Mouse (Mus musculus): Measurements from ENCODE around the gene Nphs1. TPM values are rescaled to one million over a fixed set of nuclear protein-coding genes. Genes with fewer than 3 reads are reported as not detected.
A peak's percentile ranks its signal among the peaks of the same experiment; 100 is the strongest.
"Not testable (repeated sequence)": the region's sequence is repeated elsewhere in the genome, so short reads cannot be mapped to it uniquely, and the experiment has no call there.

The Nphs1 gene
- polyA plus RNA-seq, 1 experiment from 2014 or later: 0.10 TPM

- Histone ChIP-seq H3K9me3 (replicated peaks; ENCODE audit: control insufficient read depth, low read length) (no peaks in the 10 kb centered on the region), H3K36me3 (ENCODE audit: control insufficient read depth, insufficient read depth, low read length) (no peaks in the 10 kb centered on the region), H3K9ac (ENCODE audit: low read length) (no peak overlapping the region), H3K27ac (ENCODE audit: low read depth, low read length) (no peak overlapping the region), H3K4me1 (ENCODE audit: control insufficient read depth, insufficient read depth, low read length) (no peaks in the 10 kb centered on the region), H3K4me3 (ENCODE audit: low read depth, low read length) (no peak overlapping the region), H3K27me3 (replicated peaks; ENCODE audit: control insufficient read depth, insufficient read depth, low read length) (peaks cover 69% of the 10 kb centered on the region), H3K4me2 (ENCODE audit: low read length) (no peak overlapping the region)
- DNase-seq (ENCODE audit: low spot score) (no peak), ATAC-seq (no peak)
- 15% methylated on average over 6 of the region's 6 CpGs for WGBS
Observed at GRCm38 (mm10) chr7:30464816-30465300, 6.7 kb downstream of the Nphs1 start.

- Histone ChIP-seq H3K9me3 (replicated peaks; ENCODE audit: control insufficient read depth, low read length) (no peaks in the 10 kb centered on the region), H3K27me3 (replicated peaks; ENCODE audit: control insufficient read depth, insufficient read depth, low read length) (peaks cover 11% of the 10 kb centered on the region), H3K27ac (ENCODE audit: low read depth, low read length) (no peak overlapping the region), H3K4me1 (ENCODE audit: control insufficient read depth, insufficient read depth, low read length) (no peaks in the 10 kb centered on the region), H3K4me2 (ENCODE audit: low read length) (no peak overlapping the region), H3K4me3 (ENCODE audit: low read depth, low read length) (no peak overlapping the region), H3K9ac (ENCODE audit: low read length) (no peak overlapping the region), H3K36me3 (ENCODE audit: control insufficient read depth, insufficient read depth, low read length) (no peaks in the 10 kb centered on the region)
- WGBS: 40% methylated on average over 5 of the region's 5 CpGs
- no peak for ATAC-seq
- DNase-seq (ENCODE audit: low spot score): peak; percentile 51
Observed at GRCm38 (mm10) chr7:30472411-30472810, 14.3 kb downstream of the Nphs1 start.

GRCm38 (mm10) chr7:30474999-30475398 is 16.9 kb downstream of the Nphs1 start:
- DNase-seq (ENCODE audit: low spot score) (no peak), ATAC-seq (no peak)
- Histone ChIP-seq H3K9me3 (replicated peaks; ENCODE audit: control insufficient read depth, low read length) (no peaks in the 10 kb centered on the region), H3K4me2 (ENCODE audit: low read length) (no peak overlapping the region), H3K27me3 (replicated peaks; ENCODE audit: control insufficient read depth, insufficient read depth, low read length) (0 out of 2 replicates have a peak, but pooled peaks cover 3% of the 10 kb centered on the region), H3K27ac (ENCODE audit: low read depth, low read length) (no peak overlapping the region), H3K4me3 (ENCODE audit: low read depth, low read length) (no peak overlapping the region), H3K4me1 (ENCODE audit: control insufficient read depth, insufficient read depth, low read length) (no peaks in the 10 kb centered on the region), H3K9ac (ENCODE audit: low read length) (no peak overlapping the region), H3K36me3 (ENCODE audit: control insufficient read depth, insufficient read depth, low read length) (no peaks in the 10 kb centered on the region)
- WGBS: 74% methylated on average over 4 of the region's 4 CpGs

GRCm38 (mm10) chr7:30476136-30476535 is 18.0 kb downstream of the Nphs1 start:
- H3K36me3 ChIP-seq (ENCODE audit: control insufficient read depth, insufficient read depth, low read length); H3K9me3 ChIP-seq (replicated peaks; ENCODE audit: control insufficient read depth, low read length); H3K27ac ChIP-seq (ENCODE audit: low read depth, low read length); H3K9ac ChIP-seq (ENCODE audit: low read length); H3K4me2 ChIP-seq (ENCODE audit: low read length); H3K4me1 ChIP-seq (ENCODE audit: control insufficient read depth, insufficient read depth, low read length); DNase-seq (ENCODE audit: low spot score); ATAC-seq; H3K4me3 ChIP-seq (ENCODE audit: low read depth, low read length); H3K27me3 ChIP-seq (replicated peaks; ENCODE audit: control insufficient read depth, insufficient read depth, low read length): not testable (repeated sequence)
- WGBS: 88% methylated on average over 6 of the region's 7 CpGs

- Histone ChIP-seq H3K9me3 (replicated peaks; ENCODE audit: control insufficient read depth, low read length) (no peaks in the 10 kb centered on the region), H3K4me1 (ENCODE audit: control insufficient read depth, insufficient read depth, low read length) (no peaks in the 10 kb centered on the region), H3K4me2 (ENCODE audit: low read length) (peak overlapping the region; percentile 45), H3K36me3 (ENCODE audit: control insufficient read depth, insufficient read depth, low read length) (no peaks in the 10 kb centered on the region), H3K27me3 (replicated peaks; ENCODE audit: control insufficient read depth, insufficient read depth, low read length) (0 out of 2 replicates have a peak, but pooled peaks cover 3% of the 10 kb centered on the region), H3K4me3 (ENCODE audit: low read depth, low read length) (peak overlapping the region; percentile 14), H3K9ac (ENCODE audit: low read length) (peak overlapping the region; percentile 13), H3K27ac (ENCODE audit: low read depth, low read length) (no peak overlapping the region)
- ATAC-seq (peak; percentile 48; the same call in 1 of the 2 replicates), DNase-seq (ENCODE audit: low spot score) (peak; percentile 64)
- 13% methylated on average over 26 of the region's 32 CpGs for WGBS
Observed at GRCm38 (mm10) chr7:30477415-30478381, 19.6 kb downstream of the Nphs1 start.

- Histone ChIP-seq H3K4me2 (ENCODE audit: low read length) (no peak overlapping the region), H3K4me1 (ENCODE audit: control insufficient read depth, insufficient read depth, low read length) (no peaks in the 10 kb centered on the region), H3K27me3 (replicated peaks; ENCODE audit: control insufficient read depth, insufficient read depth, low read length) (no peaks in the 10 kb centered on the region), H3K9ac (ENCODE audit: low read length) (no peak overlapping the region), H3K4me3 (ENCODE audit: low read depth, low read length) (no peak overlapping the region), H3K27ac (ENCODE audit: low read depth, low read length) (no peak overlapping the region), H3K36me3 (ENCODE audit: control insufficient read depth, insufficient read depth, low read length) (no peaks in the 10 kb centered on the region), H3K9me3 (replicated peaks; ENCODE audit: control insufficient read depth, low read length) (no peaks in the 10 kb centered on the region)
- DNase-seq (ENCODE audit: low spot score): peak; percentile 16
- 14% methylated on average over 8 of the region's 8 CpGs for WGBS
- no peak for ATAC-seq
Observed at GRCm38 (mm10) chr7:30484250-30484649, 26.1 kb downstream of the Nphs1 start.

GRCm38 (mm10) chr7:30490251-30490956 is 32.3 kb downstream of the Nphs1 start:
- Histone ChIP-seq H3K27ac (ENCODE audit: low read depth, low read length) (no peak overlapping the region), H3K9me3 (replicated peaks; ENCODE audit: control insufficient read depth, low read length) (no peaks in the 10 kb centered on the region), H3K27me3 (replicated peaks; ENCODE audit: control insufficient read depth, insufficient read depth, low read length) (no peaks in the 10 kb centered on the region), H3K36me3 (ENCODE audit: control insufficient read depth, insufficient read depth, low read length) (no peaks in the 10 kb centered on the region), H3K4me3 (ENCODE audit: low read depth, low read length) (no peak overlapping the region), H3K4me2 (ENCODE audit: low read length) (no peak overlapping the region), H3K9ac (ENCODE audit: low read length) (no peak overlapping the region), H3K4me1 (ENCODE audit: control insufficient read depth, insufficient read depth, low read length) (no peaks in the 10 kb centered on the region)
- DNase-seq (ENCODE audit: low spot score) (peak; percentile 66), ATAC-seq (peak; percentile 50; the same call in 1 of the 2 replicates)
- 30% methylated on average over 16 of the region's 16 CpGs for WGBS

GRCm38 (mm10) chr7:30490957-30491307 is 32.8 kb downstream of the Nphs1 start:
- Histone ChIP-seq H3K9ac (ENCODE audit: low read length) (no peak overlapping the region), H3K36me3 (ENCODE audit: control insufficient read depth, insufficient read depth, low read length) (no peaks in the 10 kb centered on the region), H3K4me1 (ENCODE audit: control insufficient read depth, insufficient read depth, low read length) (no peaks in the 10 kb centered on the region), H3K27ac (ENCODE audit: low read depth, low read length) (no peak overlapping the region), H3K27me3 (replicated peaks; ENCODE audit: control insufficient read depth, insufficient read depth, low read length) (no peaks in the 10 kb centered on the region), H3K4me2 (ENCODE audit: low read length) (no peak overlapping the region), H3K4me3 (ENCODE audit: low read depth, low read length) (no peak overlapping the region), H3K9me3 (replicated peaks; ENCODE audit: control insufficient read depth, low read length) (no peaks in the 10 kb centered on the region)
- 15% methylated on average over 6 of the region's 6 CpGs for WGBS
- DNase-seq (ENCODE audit: low spot score) (no peak), ATAC-seq (no peak)
